Mouse (Mus musculus): Measurements from ENCODE around the gene Rprd1b. TPM values are rescaled to one million over a fixed set of nuclear protein-coding genes. Genes with fewer than 3 reads are reported as not detected.
A peak's percentile ranks its signal among the peaks of the same experiment; 100 is the strongest.

Gene Rprd1b
- polyA plus RNA-seq, 1 experiment = 11.7 TPM

GRCm38 (mm10) chr2:158146971-158147370 is 118.7 kb downstream of the Rprd1b start:
- Histone ChIP-seq H3K4me1 (ENCODE audit: control insufficient read depth, insufficient read depth, insufficient read length, low read length) (peaks cover 14% of the 10 kb centered on the region), H3K4me3 (ENCODE audit: insufficient read depth, low read depth, low read length) (no peak overlapping the region), H3K27ac (replicated peaks; ENCODE audit: low read depth, low read length) (no peak overlapping the region)

DNA sequence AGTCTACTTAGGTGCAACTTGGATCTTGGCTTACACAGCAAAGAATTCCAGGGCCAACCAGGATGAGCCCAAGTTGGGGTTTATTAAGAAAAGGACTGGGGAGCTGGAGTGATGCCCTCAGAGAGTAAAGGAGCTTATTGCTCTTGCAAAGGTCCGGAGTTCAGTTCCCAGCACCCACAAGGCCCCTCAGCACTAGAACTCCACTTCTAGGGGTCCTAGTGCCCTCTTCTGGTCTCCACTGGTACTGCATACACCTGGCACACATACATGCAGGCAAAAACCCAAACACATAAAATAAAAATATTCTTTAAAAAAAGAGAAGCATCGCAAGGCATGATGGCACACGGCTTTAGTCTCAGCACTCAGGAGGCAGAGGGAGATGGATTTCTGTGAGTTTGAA is 122.8 kb downstream of the Rprd1b start:
- Histone ChIP-seq H3K27ac (replicated peaks; ENCODE audit: low read depth, low read length) (no peak overlapping the region), H3K4me3 (ENCODE audit: insufficient read depth, low read depth, low read length) (no peak overlapping the region), H3K4me1 (ENCODE audit: control insufficient read depth, insufficient read depth, insufficient read length, low read length) (0 out of 2 replicates have a peak, but pooled peaks cover 3% of the 10 kb centered on the region)

DNA sequence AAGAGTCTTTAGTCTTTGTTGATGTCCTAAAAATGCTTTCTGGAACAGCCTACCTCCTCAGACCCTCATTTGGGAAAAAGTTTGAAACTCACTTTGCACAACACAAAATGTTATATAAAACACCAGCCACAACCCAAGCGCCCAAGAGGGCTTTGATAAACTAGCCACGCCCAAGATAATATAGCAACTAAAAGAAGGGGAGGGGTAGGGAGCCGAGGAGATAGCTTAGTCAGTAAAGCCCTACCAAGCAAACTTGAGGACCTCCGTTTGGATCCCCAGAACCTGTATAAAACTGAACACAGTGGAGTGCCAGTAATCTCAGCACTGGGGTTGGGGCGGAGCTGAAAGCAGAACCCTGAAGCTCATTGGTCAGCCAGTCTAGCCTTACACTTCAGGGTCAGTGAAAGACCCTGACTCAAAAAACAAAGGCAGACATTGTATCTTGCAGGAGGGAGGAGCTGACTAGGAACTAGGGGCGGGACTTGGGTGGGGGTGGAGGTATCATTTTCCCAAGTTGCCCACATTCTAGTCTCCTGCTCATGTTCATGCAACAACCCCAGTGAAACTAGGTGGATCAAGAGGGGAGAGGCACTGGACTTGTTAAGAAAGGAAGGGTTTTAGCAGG is 124.5 kb downstream of the Rprd1b start:
- H3K4me3 ChIP-seq (ENCODE audit: insufficient read depth, low read depth, low read length) = no peak overlapping the region
- H3K4me1 ChIP-seq (ENCODE audit: control insufficient read depth, insufficient read depth, insufficient read length, low read length) = 0 out of 2 replicates have a peak, but pooled peaks cover 3% of the 10 kb centered on the region
- H3K27ac ChIP-seq (replicated peaks; ENCODE audit: low read depth, low read length) = no peak overlapping the region

DNA sequence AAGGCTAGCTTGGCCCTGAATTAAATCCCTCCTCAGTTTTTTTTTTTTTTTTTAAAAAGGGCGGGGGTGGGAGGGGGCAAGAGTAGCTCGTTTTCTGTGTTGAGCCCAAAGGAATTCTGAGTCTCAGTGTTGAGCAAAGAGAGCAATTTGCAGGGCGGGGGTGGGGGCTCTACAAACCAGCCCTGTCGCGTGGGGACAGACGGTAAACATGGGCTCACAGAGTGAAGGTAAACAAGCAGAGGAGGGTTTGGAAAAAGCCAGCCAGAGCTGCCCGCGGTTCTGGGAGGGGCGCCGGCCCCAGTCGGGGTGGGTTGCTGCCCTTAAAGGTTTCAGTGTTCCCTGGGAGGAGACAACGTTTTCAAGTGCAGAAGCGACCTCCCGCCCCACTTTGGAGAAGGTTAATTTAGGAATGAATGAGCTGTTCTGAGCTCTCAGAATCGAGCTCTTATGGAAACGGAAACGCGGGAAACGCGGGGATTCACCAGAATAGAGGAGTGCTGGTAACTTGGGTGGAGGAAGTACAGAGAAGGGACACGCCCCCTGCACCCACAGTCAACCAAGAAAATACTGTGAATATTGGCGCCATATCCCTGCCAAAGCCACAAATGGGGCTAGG is 125.5 kb downstream of the Rprd1b start:
- 0 out of 2 replicates have a peak, but pooled peaks cover 3% of the 10 kb centered on the region for H3K4me1 ChIP-seq (ENCODE audit: control insufficient read depth, insufficient read depth, insufficient read length, low read length)
- H3K4me3 ChIP-seq (ENCODE audit: insufficient read depth, low read depth, low read length) = peak overlapping the region; percentile 38
- H3K27ac ChIP-seq (replicated peaks; ENCODE audit: low read depth, low read length) = no peak overlapping the region

DNA sequence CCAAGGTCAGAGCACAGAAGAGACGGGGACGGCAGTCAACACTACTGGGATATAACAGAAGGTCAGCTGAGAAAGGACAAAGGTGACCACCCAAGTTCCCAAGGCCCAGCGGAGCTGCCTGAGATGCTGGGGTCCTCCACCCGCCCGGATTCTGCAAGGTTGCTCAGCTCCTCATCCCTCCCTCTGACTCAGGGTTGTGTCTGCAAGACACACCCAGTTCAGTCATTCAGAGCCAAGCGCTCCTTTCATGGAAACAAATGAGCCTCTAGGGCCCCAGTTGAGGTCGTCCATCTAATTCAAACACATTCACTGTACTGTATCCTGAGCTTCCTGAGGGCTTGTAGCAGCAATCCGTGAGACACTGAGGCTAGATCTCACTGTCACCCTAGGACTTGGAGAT is 126.3 kb downstream of the Rprd1b start:
- peaks cover 6% of the 10 kb centered on the region; the same call in 1 of the 2 replicates for H3K4me1 ChIP-seq (ENCODE audit: control insufficient read depth, insufficient read depth, insufficient read length, low read length)
- H3K4me3 ChIP-seq (ENCODE audit: insufficient read depth, low read depth, low read length) = no peak overlapping the region
- H3K27ac ChIP-seq (replicated peaks; ENCODE audit: low read depth, low read length) = no peak overlapping the region

GRCm38 (mm10) chr2:158155101-158155500 is 126.8 kb downstream of the Rprd1b start:
- Histone ChIP-seq H3K4me3 (ENCODE audit: insufficient read depth, low read depth, low read length) (no peak overlapping the region), H3K27ac (replicated peaks; ENCODE audit: low read depth, low read length) (no peak overlapping the region), H3K4me1 (ENCODE audit: control insufficient read depth, insufficient read depth, insufficient read length, low read length) (peaks cover 7% of the 10 kb centered on the region; the same call in 1 of the 2 replicates)

DNA sequence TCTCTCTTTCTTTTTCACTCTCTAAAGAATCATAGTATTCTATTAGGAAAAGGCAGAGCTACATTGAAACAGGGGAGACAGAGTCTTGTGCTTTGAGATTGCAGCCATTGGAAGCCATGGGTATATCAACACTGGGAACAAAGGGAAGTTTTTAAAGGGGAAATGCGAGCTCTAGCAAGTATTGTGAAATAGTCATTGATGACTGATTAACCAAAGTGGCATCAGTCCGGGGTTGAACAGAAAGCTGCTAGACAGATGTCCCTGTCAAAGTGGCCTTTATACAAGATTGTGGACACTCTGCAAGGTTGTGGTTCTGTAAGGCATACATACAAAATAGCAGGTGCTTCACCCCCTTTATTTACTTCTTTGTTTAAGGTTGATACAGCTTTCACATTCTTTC is 127.3 kb downstream of the Rprd1b start:
- no peak overlapping the region for H3K4me3 ChIP-seq (ENCODE audit: insufficient read depth, low read depth, low read length)
- no peak overlapping the region for H3K27ac ChIP-seq (replicated peaks; ENCODE audit: low read depth, low read length)
- H3K4me1 ChIP-seq (ENCODE audit: control insufficient read depth, insufficient read depth, insufficient read length, low read length) = peaks cover 10% of the 10 kb centered on the region; the same call in 1 of the 2 replicates

DNA sequence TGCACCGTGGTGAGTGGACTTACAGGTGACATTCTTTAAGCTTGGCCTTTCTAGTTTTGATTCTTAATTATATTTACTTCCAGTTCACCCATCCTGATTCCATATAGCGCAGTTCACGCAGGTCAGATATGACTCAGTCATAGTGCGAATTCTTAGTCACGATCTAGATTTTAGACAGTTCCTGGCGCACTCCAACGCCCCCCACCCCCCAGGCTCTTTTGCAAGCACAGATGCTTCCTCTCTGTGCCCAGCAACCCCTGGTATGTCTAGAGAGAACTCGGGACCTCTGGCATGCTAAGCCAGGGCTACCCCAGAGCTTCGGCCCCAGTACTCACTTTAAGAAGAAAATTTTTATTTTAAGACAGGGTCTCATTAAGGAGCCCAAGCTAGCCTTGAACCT is 128.2 kb downstream of the Rprd1b start:
- H3K27ac ChIP-seq (replicated peaks; ENCODE audit: low read depth, low read length) = no peak overlapping the region
- H3K4me1 ChIP-seq (ENCODE audit: control insufficient read depth, insufficient read depth, insufficient read length, low read length) = peaks cover 10% of the 10 kb centered on the region; the same call in 1 of the 2 replicates
- H3K4me3 ChIP-seq (ENCODE audit: insufficient read depth, low read depth, low read length) = no peak overlapping the region

DNA sequence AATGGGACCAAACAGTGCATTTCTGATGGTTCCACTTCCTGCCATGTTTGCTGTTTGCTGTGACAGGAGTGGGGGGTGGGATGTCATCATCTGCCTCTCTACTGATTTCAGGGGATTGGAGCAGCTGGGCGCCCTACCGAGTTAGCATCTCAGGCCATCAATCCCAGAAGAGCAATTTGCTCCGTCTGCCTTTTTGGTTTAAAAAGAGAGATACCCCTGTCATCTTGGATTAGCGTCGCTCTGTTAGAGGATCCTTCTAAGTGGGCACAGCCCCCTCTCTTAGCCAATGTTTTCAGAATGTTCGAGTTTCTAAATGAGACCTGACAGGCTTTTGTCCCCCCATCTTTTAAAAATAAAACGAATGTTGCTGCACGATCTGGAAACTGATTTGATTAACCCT is 129.4 kb downstream of the Rprd1b start:
- Histone ChIP-seq H3K4me3 (ENCODE audit: insufficient read depth, low read depth, low read length) (no peak overlapping the region), H3K27ac (replicated peaks; ENCODE audit: low read depth, low read length) (no peak overlapping the region), H3K4me1 (ENCODE audit: control insufficient read depth, insufficient read depth, insufficient read length, low read length) (peaks cover 10% of the 10 kb centered on the region; the same call in 1 of the 2 replicates)

GRCm38 (mm10) chr2:158159376-158160235 is 131.3 kb downstream of the Rprd1b start:
- Histone ChIP-seq H3K4me3 (ENCODE audit: insufficient read depth, low read depth, low read length) (peak overlapping the region; percentile 31), H3K4me1 (ENCODE audit: control insufficient read depth, insufficient read depth, insufficient read length, low read length) (peaks cover 7% of the 10 kb centered on the region; the same call in 1 of the 2 replicates), H3K27ac (replicated peaks; ENCODE audit: low read depth, low read length) (peak overlapping the region; percentile 70)

DNA sequence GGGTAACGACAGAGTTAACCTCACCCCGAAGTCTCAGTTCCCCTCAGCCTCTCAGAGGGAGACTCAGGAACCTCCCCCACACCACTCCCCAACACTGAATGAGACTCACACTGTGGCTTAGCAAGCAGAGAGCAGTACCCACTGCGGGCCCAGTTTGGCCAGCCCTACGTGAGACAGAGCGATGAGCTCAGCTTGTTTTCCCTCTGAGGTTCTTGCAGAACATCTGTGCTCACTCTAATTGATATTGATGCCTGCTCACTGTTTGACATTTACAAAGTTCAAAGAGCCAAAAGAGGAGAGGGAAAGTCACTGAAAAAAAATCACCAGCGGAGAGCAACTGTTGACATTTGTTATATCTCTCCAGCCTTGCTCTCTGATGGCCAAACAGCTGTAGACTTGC is 133.5 kb downstream of the Rprd1b start:
- Histone ChIP-seq H3K4me1 (ENCODE audit: control insufficient read depth, insufficient read depth, insufficient read length, low read length) (peaks cover 7% of the 10 kb centered on the region; the same call in 1 of the 2 replicates), H3K27ac (replicated peaks; ENCODE audit: low read depth, low read length) (no peak overlapping the region), H3K4me3 (ENCODE audit: insufficient read depth, low read depth, low read length) (no peak overlapping the region)

DNA sequence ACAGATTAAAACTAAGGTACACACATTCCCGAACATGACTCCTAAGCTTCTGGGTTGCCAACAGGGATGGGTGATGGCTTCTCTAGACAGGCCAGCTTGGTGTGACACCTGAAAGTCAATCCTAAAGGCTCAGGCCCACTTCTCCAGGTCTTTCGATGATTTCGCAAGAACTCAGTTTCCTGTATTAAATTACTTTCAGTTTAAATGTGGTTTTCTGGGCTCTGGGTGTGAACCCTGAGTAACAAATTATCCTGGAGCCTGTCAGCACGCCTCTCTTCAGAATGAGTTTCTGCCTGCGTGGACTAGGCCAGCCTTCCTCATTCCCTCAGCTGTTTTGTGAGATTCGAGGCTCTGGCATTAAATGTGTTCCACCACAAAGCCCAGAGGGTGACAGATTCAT is 134.7 kb downstream of the Rprd1b start:
- Histone ChIP-seq H3K4me3 (ENCODE audit: insufficient read depth, low read depth, low read length) (no peak overlapping the region), H3K27ac (replicated peaks; ENCODE audit: low read depth, low read length) (no peak overlapping the region), H3K4me1 (ENCODE audit: control insufficient read depth, insufficient read depth, insufficient read length, low read length) (peaks cover 7% of the 10 kb centered on the region; the same call in 1 of the 2 replicates)

- Histone ChIP-seq H3K4me3 (ENCODE audit: insufficient read depth, low read depth, low read length) (no peak overlapping the region), H3K4me1 (ENCODE audit: control insufficient read depth, insufficient read depth, insufficient read length, low read length) (no peaks in the 10 kb centered on the region; the same call in 1 of the 2 replicates), H3K27ac (replicated peaks; ENCODE audit: low read depth, low read length) (no peak overlapping the region)
These were observed 137.5 kb downstream of the Rprd1b start for GRCm38 (mm10) chr2:158165776-158166175.

DNA sequence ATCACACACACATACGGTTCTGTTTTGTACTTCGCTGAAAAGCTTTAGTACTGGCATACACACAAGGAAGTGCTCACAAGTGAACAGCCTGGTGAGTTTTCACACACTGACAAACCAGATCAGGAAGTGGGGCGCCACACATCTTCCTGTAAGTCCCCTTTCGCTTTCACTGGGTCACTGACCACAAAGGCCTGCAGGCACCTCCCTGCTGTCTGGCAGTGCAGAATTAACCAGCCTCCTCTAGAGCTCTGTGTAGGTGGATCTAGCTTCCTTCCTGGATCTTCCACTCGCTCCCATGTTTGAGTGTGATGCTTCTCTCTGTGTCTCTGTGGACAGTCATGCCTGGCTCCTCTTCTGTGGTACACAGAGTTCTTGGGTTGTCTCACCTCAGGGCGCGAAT is 138.3 kb downstream of the Rprd1b start:
- Histone ChIP-seq H3K27ac (replicated peaks; ENCODE audit: low read depth, low read length) (peak overlapping the region; percentile 78), H3K4me3 (ENCODE audit: insufficient read depth, low read depth, low read length) (no peak overlapping the region), H3K4me1 (ENCODE audit: control insufficient read depth, insufficient read depth, insufficient read length, low read length) (no peaks in the 10 kb centered on the region; the same call in 1 of the 2 replicates)

DNA sequence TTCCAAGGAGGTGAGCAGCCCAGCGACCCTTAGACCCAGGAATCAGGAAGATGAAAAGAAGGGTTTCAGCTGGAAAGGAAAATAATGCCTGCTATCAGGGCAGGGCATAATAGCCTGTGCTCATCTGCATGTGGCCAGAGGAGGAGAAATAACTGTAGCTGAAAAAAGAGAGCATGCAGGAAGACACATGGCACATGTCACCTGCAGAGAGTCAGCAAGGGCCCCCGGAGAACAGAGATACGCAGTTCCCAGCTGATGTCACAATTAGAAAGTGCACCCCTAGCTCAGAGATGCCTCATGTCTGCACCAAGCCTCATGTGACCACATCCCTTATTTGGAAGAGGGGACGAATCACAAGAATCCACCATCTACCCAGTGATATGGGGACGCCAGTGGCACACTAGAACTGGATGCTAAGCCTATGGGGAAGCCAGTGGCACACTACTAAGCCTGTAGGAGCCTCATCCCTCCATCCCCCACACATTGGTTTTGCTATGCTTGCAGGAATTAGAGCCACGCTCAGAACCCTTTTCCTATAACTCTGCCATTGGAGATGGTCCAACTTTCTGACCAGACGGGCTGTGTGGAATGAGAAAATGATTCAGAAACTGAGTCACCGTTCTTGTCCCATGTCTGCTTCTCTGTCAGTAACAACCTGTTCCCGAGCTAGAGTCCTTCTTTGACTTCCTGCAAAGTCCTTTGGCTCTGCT is 139.4 kb downstream of the Rprd1b start:
- no peak overlapping the region for H3K27ac ChIP-seq (replicated peaks; ENCODE audit: low read depth, low read length)
- H3K4me1 ChIP-seq (ENCODE audit: control insufficient read depth, insufficient read depth, insufficient read length, low read length) = no peaks in the 10 kb centered on the region; the same call in 1 of the 2 replicates
- no peak overlapping the region for H3K4me3 ChIP-seq (ENCODE audit: insufficient read depth, low read depth, low read length)

All from brown adipose tissue, adult 24 weeks (tissue).